Mouse (Mus musculus): ENCODE results near the gene Siah3.

Gene Siah3

GRCm38 (mm10) chr14:75468941-75469340, 13.2 kb downstream of the Siah3 start:
- DNase-seq (ENCODE audit: low spot score): no peak

GRCm38 (mm10) chr14:75473061-75473930, 17.5 kb downstream of the Siah3 start:
- DNase-seq (ENCODE audit: low spot score): no peak

GRCm38 (mm10) chr14:75475887-75476286, 20.1 kb downstream of the Siah3 start:
- no peak for DNase-seq (ENCODE audit: low spot score)

- DNase-seq (ENCODE audit: low spot score): no peak
Observed at GRCm38 (mm10) chr14:75482231-75483175, 26.7 kb downstream of the Siah3 start.

- no peak for DNase-seq (ENCODE audit: low spot score)
Observed at GRCm38 (mm10) chr14:75483176-75483546, 27.4 kb downstream of the Siah3 start.

- DNase-seq (ENCODE audit: low spot score): no peak
Observed at GRCm38 (mm10) chr14:75487932-75488331, 32.1 kb downstream of the Siah3 start.

GRCm38 (mm10) chr14:75493555-75494194, 37.9 kb downstream of the Siah3 start:
- DNase-seq (ENCODE audit: low spot score): no peak

GRCm38 (mm10) chr14:75494926-75495325, 39.1 kb downstream of the Siah3 start:
- DNase-seq (ENCODE audit: low spot score): no peak

GRCm38 (mm10) chr14:75501501-75501990, 45.8 kb downstream of the Siah3 start:
- DNase-seq (ENCODE audit: low spot score): no peak

- DNase-seq (ENCODE audit: low spot score): no peak
Observed at GRCm38 (mm10) chr14:75502446-75502845, 46.7 kb downstream of the Siah3 start.

- DNase-seq (ENCODE audit: low spot score): no peak
Observed at GRCm38 (mm10) chr14:75504255-75504654, 48.5 kb downstream of the Siah3 start.

GRCm38 (mm10) chr14:75505126-75505840, 49.5 kb downstream of the Siah3 start:
- no peak for DNase-seq (ENCODE audit: low spot score)

GRCm38 (mm10) chr14:75506246-75506645, 50.5 kb downstream of the Siah3 start:
- DNase-seq (ENCODE audit: low spot score): no peak

GRCm38 (mm10) chr14:75510125-75510524, 54.3 kb downstream of the Siah3 start:
- no peak for DNase-seq (ENCODE audit: low spot score)

GRCm38 (mm10) chr14:75512946-75513345, 57.2 kb downstream of the Siah3 start:
- DNase-seq (ENCODE audit: low spot score): no peak

- no peak for DNase-seq (ENCODE audit: low spot score)
Observed at GRCm38 (mm10) chr14:75516161-75516560, 60.4 kb downstream of the Siah3 start.

- no peak for DNase-seq (ENCODE audit: low spot score)
Observed at GRCm38 (mm10) chr14:75516917-75517595, 61.3 kb downstream of the Siah3 start.

- no peak for DNase-seq (ENCODE audit: low spot score)
Observed at GRCm38 (mm10) chr14:75518196-75518887, 62.6 kb downstream of the Siah3 start.

- DNase-seq (ENCODE audit: low spot score): no peak
Observed at GRCm38 (mm10) chr14:75518899-75519298, 63.1 kb downstream of the Siah3 start.

GRCm38 (mm10) chr14:75519668-75520067, 63.9 kb downstream of the Siah3 start:
- no peak for DNase-seq (ENCODE audit: low spot score)
